Mouse (Mus musculus) erythroid progenitor cell, adult 5-6 weeks (primary cell): ENCODE measurements around the gene Cops6. TPM values are rescaled to one million over a fixed set of nuclear protein-coding genes. Genes with fewer than 3 reads are reported as not detected.
A peak's percentile ranks its signal among the peaks of the same experiment; 100 is the strongest.

ENCODE experiments used
- ATAC-seq: replicated peaks from 2 replicates; pipeline ENCODE4 v1.8.0; 2016; ENCODE audit warnings: moderate number of reproducible peaks, mild to moderate bottlenecking, moderate TSS enrichment, inconsistent platforms; ENCODE audit not compliant: poor library complexity, low FRiP score, severe bottlenecking
- total RNA-seq, 2 experiments: library from RNA; stranded (forward) in 1 of 2; stranded (reverse) in 1 of 2; fragments of 150-400 nt in 1 of 2; fragments of 186-747, 209-891 nt in 1 of 2; gene quantifications; 2 replicates each; pipeline versions ENCODE4 v1.2.3 to v1.2.4; 2015 to 2017; ENCODE audit warnings: low replicate concordance in 2 of 2

Gene Cops6
- total RNA-seq (2015; ENCODE audit: low replicate concordance) (34.2 and 54.1 TPM in 2 replicates), total RNA-seq (2017; ENCODE audit: low replicate concordance) (10.1 and 22.2 TPM in 2 replicates)

DNA sequence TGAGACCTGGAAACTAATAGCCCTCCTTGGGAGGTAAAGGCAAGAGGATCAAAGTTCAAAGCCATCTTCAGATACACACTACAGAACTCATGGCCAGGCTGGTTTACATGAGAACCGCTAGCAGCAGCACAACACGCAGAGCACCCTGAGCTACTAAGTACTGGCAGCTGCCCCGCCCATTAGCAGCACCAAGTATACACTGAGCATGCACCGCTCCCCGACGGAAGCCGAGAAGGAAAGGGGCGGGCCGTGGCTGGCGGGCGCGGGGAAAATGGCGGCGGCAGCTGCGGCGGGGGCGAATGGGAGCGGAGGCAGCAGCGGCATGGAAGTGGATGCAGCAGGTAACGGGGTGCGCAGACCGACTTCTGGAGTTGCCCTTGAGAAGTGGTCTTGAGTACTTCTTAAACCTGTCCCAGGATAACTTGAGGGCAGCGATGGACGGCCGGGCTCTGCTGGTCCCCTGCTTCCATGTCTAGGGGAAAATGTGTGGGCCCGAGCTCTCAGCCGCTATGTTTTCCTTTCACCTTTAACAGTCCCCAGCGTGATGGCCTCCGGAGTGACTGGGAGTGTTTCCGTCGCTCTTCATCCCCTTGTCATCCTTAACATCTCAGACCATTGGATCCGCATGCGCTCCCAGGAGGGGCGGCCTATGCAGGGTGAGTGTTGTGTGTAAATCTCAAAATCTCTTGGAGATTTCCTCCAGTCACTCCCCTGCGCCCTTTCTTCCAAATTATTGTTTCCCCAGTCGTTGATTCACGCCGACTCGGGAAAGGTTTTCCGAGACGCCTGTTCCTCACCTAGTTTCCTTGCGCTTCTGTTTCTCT is at the start of gene Cops6:
TSS of gene Cops6 (plus strand) at position 230 of the 824 bp plus-strand sequence.
- ATAC-seq: peak; percentile 97

DNA sequence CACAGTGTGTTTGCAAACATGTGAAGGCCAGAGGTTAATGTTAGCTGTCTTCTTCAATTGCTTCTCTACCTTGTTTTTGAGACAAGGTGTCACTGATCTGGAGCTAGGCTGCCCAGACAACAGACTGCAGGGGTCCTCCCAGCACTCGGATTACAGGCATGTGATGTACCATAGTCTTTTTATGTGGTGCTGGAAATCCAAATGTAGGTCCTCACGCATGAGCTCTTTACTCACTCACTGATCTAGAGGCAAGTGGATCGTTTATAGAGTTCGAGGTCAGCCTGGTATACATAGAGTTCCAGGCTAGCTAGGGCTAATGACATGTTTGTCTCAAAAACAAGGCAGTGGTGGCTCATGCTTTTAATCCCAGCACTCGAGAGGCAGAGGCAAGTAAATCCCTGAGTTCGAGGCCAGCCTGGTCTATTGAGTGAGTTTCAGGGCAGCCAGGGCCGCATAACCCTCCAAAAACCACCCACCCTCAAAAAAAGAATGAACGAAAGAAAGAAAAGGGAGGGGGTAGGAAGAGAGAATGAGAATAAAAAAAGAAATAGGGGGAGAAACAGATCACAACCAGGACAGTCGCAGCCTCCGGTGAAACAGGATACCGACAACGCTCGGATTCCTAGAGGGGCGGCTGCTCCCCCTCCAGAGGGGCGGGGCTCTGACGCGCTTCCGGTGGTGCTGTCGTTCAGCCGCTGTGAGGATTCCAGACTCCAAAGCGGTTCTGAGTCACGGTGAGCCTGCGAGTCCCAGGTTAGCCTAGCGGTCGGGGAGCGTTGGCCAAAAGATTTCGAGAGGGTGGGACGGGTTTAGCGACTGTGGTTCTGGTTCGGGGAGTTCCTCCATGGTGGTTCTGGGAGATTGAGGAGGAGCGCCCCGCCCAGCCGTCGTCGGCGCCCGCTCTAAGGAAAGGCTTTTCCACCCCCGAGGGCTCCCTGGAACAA is 44.3 kb upstream of the Cops6 start, which contains the start of gene Zscan21:
TSS of gene Zscan21 (plus strand) at position 649 of the 944 bp plus-strand sequence.
- ATAC-seq: peak; percentile 99

DNA sequence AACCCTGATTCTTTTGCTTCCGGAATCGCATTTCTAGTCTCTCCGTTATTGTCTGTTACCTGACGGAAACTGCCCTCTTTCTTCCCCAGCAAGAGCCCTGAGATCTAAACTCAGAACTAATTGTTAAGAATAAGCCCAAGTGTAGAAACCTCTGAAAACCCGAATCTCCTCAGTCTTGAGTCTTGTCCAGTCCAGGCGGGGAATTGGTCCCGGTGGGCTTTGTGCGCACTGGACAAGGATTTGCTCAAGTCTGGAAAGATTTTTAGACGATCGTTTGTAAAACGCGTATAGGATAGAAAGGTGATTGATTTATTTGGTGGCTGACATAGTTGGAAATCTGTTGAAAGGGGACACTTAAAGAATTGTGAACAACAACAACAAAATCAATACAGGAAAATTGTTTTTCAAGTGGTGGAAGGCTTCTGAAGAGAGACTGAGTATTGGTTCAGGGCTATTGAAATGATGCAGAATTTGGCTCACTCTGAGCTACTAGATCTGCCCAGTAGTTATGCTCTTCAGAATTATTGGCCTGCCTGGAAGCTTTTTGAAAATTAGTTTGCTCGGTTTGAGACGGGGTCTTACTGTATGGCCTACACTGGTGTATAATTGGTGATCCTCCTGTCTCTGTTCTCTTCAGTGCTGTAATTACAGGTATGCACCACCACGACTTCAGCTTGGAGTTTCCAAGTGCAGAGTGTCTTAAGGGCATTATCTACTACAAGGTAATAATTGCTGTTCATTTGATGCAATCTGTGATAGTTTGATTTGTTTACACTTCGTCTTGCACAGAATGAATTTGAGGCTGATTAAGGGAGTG is 43.5 kb upstream of the Cops6 start:
- peak; percentile 39; the same call in 1 of the 2 replicates for ATAC-seq

DNA sequence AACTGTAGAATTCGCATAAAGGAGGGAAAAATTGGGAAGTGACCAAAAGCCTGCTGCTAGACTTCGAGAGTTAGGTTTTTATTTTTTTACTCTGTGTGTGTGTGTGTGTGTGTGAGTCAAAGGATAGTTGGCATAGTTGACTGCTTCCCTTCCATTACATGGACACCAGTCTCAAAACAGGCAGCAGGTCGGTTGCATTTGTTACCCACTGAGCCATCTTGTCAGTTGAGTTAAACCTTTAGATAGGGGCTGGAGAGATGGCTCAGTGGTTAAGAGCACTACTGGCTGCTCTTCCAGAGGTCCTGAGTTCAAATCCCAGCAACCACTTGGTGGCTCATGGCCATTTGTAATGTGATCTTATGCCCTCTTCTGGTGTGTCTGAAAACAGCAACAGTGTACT is 42.8 kb upstream of the Cops6 start:
- ATAC-seq: no peak

DNA sequence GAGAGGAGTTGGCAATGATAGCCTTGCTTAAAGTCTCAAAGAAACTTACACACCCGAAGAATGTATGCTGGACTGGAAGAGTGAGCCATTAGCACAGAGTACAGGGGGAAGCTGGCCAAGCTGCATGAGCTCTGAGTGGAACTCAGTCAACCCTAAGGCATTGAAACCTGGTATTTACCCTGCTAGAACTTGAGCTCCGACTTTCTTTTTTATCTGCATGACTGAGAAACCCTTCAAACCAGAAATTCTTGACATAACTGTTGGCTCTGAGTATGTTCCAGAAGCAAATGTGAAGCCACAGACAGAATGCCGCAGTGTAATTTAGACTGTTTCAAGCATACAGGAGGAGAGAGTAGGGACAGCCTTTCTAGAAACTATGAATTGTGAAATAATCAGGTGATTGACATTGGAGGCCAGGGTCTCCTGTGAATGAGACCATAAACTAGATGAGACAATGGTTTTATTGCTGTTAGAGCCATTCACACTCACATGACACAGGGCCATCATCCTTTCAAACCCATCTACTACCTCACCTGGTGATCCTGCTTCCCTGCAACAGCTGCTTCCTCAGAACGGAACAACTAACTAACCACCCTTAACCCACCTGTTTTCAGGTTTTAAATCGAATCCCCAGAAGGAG is 28.3 kb upstream of the Cops6 start:
- ATAC-seq: no peak

DNA sequence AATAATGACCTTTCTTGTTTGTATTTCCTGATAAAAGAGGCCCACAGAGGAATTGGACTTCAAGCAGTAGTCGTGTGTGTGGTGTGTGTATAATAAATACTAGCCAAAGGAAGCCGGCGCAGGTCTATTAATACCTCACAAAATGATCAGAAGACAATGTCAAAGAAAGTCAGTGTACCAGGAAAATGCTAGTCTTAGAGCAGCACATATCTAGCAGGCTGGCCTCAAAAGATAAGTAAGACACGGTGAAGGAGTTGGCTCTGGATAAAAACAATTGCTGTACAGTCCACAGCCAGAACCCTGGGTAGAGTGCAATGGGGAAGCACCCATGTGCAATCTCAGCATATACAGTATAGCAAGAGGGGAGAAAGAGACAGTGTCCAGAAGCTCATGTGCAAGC is 23.6 kb upstream of the Cops6 start:
- 0 out of 2 replicates have a peak, but pooled peaks have one; percentile 40 for ATAC-seq

DNA sequence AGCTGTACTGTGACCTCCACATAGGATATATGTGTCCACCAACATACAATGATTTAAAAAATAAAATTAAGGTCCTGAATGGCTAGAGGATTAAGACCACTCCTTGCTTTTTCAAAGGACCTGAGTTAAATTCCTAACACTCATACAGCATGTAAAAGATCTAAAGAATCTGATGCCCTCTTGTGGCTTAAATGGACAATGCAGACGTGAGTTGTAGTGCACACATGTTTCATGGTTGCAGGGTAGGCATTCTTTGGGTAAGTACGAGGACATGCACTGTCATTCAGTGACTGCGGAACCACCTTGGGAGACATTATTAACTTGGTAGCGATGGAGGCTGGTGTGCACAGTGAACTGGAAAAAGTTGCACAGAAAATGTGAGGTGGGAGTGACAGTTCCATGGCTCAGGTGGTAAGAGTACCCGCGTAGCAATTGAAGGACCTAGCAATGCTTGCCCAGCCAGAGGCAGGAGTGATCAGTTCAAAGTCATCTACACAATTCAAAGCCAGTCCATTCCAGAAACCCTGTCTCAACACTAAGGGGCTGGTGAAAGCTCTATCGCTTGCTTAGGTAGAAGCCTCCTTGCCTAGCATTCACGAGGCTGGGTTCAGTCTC is 22.8 kb upstream of the Cops6 start:
- ATAC-seq: peak; percentile 80

DNA sequence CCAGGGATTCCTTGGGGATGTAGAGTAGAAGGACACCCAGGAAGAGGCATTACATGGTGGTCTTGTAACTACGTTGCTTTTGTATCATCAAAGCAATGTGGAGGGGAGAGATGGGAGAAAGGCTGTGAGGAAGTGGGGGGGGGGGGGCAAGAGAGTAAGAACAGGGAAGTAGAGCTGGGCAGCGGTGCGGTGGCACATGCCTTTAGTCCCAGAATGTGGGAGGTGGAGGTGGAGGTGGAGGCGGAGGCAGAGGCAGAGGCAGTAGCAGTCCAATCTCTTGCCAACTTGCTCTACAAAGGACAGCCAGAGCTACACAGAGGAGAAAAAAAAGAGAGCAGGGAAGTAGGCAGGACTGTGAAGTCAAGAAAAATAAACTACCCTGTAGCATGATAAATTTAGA is 22.3 kb upstream of the Cops6 start:
- no peak for ATAC-seq

DNA sequence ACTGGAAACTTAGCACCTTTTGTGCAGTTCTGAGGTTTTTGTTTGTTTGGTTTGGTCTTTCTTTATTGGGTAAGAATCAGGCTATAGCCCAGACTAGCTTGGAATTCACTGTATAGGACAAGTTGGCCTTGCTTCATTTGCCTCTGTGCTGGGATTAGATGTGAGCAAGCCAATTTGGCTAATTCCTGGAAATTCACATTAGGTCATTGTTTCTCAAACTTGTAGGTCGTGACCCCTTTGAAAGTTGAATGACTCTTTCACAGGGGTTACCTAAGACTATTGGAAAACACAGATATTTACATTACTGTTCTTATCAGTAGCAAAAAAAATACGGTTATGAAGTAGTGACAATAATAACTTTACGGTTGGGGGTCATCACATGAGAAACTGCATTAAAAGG is 6.5 kb upstream of the Cops6 start:
- ATAC-seq: no peak

DNA sequence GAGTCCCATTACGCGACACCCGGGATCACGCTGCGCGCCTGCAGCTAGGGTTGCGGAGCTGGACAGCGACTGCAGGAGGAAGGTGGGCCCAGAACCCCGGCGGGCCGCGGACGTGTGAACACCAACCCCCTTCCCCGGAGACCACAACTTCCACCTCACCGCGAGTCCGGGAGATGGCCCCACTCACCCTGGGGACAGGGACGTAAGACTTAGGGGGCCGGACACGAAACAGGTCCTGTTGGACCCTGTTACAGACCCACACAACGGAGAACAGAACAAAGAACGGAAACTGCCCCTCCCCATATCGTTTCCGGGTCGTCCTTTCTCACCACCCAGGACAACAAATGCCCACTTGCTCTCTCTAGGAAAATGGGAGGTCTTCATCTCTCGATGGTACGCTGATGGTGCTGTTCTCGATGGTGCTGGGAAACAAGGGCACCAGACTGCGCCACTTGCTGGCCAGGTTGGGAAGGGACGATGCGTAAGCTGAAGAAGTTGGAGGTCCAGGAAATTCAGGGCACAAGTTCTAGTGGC is 5.4 kb upstream of the Cops6 start, which contains the start of gene Zfp113:
TSS of gene Zfp113 (minus strand) at position 302 of the 534 bp plus-strand sequence.
- peak; percentile 95 for ATAC-seq

DNA sequence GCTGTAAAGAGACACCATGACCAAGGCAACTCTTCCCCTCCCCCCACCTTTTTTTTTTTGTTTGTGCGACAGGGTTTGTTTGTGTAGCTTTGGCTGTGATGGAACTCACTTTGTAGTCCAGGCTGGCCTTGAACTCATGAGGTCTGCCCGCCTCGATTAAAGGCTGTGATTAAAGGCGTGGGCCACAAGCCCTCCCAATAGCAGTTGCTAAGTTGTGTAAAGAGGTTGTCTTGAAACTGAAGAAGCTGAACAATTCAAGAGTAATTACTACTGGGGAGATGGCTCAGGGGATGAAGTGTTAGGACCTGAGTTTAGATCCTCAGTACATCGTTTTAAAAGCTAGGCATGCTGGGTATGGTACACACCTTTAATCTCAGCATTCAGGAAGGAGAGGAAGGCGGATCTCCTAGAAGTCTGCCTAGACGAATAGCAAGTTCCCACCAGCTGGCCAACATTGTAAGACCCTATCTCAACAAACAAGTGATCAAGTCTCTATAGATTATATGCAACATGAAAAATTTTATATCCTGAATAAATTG is 578 bp upstream of the Cops6 start:
- no peak for ATAC-seq

DNA sequence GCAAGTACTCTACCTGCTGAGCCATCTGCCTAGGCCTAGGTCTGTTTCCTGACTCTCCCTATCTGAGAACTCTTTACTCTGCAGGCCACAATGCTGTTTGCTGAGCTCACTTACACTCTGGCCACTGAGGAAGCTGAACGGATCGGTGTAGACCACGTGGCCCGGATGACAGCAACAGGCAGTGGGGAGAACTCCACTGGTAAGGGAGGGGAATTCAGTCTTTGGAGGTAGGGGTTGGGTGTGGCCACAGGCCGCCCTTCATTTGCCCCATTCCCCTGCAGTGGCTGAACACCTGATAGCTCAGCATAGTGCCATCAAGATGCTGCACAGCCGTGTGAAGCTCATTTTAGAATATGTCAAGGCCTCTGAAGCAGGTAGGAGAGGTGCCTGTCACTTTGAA is 2.2 kb downstream of the Cops6 start:
- no peak for ATAC-seq

DNA sequence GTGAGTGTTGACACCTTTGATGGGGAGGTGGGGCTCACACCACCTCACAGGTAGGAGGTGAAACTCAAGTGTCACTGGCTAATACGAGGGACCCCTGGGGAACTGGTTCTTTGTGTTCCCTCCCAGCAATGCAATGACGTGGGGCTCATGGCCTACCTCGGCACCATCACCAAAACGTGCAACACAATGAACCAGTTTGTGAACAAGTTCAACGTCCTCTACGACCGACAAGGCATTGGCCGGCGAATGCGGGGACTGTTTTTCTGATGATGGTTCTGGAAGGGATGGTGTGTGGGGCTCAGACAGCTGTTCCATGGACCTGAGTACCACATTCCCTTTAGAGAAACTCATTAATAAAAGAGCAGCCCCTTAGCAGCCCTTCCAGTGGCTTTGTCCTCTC is 2.7 kb downstream of the Cops6 start:
- no peak for ATAC-seq

DNA sequence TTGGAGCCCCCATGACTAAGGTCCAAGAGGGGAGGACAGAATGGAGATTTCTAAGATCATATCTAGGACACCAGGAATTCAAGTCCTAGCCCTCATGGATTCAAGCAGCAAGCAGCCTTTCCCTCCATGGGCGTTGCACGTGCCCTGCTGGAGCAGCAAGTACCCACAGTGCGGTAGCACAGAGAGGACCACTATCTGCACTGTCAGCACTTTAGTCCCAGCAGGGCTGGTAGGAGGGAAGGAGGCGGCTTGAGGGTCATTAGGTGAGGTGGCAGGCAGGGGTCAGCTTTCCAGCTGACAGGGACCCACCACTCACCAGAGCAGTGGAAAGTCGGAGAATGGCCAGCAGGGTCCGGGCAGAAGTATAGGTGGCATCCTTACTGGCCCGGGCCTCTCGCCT is 4.7 kb downstream of the Cops6 start:
- no peak for ATAC-seq

DNA sequence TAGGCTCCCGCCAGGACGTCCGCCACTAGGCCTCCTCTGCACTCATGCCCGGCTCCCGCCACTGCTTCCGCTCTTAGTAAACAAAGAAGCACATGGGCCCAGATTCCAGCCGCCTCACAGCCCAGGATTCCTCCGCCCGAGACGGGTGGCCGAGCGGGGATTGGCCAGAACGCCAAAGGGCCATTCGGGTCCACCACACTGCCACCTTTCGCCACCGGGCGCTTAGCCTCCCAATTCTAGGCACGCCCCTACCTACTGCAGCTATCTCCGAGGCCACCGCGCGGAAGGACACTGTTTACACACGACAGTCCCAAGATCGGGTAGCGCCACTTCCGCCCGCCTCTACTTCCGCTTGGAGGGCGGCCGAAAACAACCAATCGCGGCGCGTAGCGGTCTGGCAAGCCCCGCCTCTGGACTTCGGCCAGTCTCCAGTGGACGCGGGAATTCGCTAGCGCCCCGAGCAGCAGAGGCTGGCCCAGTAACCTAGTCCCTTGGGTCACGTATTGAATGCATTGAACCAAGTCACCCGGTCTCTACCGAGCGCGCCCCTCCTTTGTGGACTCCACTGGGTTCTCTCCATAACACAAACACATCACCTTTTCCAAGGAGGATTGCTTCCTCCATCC is 10.2 kb downstream of the Cops6 start:
- ATAC-seq: peak; percentile 81

DNA sequence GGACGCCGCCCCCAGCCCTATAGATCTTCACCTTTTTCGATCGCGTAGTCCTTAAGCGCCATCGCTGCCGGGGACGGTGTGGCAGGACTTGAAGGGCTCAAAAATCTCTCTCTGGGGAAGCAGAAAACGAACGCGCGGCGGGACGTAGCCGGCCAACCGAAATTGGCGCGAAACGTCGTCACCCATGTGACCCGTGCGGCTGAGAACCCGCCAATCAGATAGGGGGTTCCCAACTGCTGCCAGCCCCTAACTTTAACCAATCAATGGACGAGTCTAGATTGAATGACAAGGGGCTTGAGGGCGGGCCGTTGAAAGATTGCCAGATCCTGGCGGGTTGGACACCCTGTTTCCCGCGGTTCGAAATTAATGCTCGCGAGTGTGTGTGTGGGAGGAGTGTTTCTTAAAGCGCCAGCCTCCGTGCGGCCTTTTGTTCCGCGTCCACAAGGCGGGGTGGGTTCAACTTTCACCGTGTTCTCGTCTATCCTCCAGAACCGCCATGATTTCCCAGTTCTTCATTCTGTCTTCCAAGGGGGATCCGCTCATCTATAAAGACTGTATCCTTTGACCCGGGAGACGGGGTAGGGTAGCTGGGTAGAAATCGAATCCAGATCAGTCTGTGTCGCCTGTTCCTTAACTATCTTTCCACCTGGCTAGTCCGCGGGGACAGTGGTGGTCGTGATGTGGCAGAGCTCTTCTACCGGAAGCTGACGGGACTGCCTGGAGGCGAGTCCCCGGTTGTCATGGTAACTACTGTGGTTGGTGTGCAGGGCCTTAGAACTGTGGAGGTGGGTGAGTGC is 11.0 kb downstream of the Cops6 start, which contains the start of the genes Ap4m1 and Mcm7:
TSS of gene Ap4m1 (plus strand) at position 308 of the 797 bp plus-strand sequence.
TSS of gene Mcm7 (minus strand) at position 728 of the 797 bp plus-strand sequence.
- peak; percentile 85 for ATAC-seq

DNA sequence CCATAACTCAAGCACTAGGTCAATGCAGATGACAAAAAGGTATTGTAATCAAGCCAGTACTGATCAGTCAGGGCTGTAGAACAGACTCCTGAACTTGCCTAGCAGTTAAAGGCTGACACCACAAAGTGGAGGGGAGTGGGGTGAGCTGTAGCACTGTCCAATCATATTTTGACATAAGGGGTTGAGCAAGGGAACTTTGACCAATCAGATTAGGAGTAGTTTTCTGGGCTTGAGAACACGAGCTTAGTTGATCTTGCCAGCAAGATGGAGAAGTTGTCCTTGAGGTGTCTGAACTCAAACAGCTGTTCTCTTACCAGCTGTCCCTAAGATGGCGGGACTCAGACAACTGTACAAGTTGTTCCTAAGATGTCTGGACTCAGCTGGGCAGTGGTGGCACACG is 12.3 kb downstream of the Cops6 start:
- no peak for ATAC-seq
